Mouse (Mus musculus) thymus, adult 2 months (tissue): ENCODE measurements around the gene Tshz2.

Source experiments
- CTCF ChIP-seq: fragments of 200-500 bp; IDR thresholded peaks from 2 replicates; pipeline ENCODE4 v1.5.1; 2012; ENCODE audit warnings: mild to moderate bottlenecking, control low read depth, low read length, moderate library complexity, borderline replicate concordance; ENCODE audit not compliant: control insufficient read depth, poor library complexity, insufficient read depth; ENCODE audit errors: extremely low read depth
- POLR2A ChIP-seq: fragments of 200-500 bp; IDR thresholded peaks from 2 replicates; pipeline ENCODE4 v1.6.1; 2012; ENCODE audit warnings: mild to moderate bottlenecking, low read length, control low read depth, moderate library complexity; ENCODE audit not compliant: control insufficient read depth, poor library complexity, insufficient read depth; ENCODE audit errors: extremely low read depth

GRCm38 (mm10) chr2:169778740-169779345 is 146.0 kb downstream of the Tshz2 start:
- TF ChIP-seq CTCF = no peak
- TF ChIP-seq POLR2A = no peak
